Mouse (Mus musculus) limb, embryonic 14.5 days (tissue): Measurements from ENCODE around the gene Cmah. TPM values are rescaled to one million over a fixed set of nuclear protein-coding genes. Genes with fewer than 3 reads are reported as not detected.

Experiments used
- ATAC-seq: fragments of 200-750 bp; cut with Nextera tagmentation; 2 replicates; pipeline ENCODE4 v1.8.0; 2017; ENCODE audit warnings: low read depth, moderate number of reproducible peaks, moderate TSS enrichment; ENCODE audit not compliant: low FRiP score
- DNase-seq: peaks from one replicate; pipeline ENCODE4 v3.0.0-alpha.2; 2015; ENCODE audit warnings: low spot score
- H3K27ac ChIP-seq: fragments of 300-500 bp; sonication (generic); replicated peaks from 2 replicates; pipeline ENCODE4 v1.5.1; 2014; ENCODE audit warnings: low read depth, mild to moderate bottlenecking, low read length, moderate library complexity, mixed read lengths
- H3K27me3 ChIP-seq: fragments of 300-500 bp; sonication (generic); 2 replicates; pipeline ENCODE4 v1.6.1; 2014; ENCODE audit warnings: low read length, mixed read lengths; ENCODE audit not compliant: control insufficient read depth, insufficient read depth
- H3K36me3 ChIP-seq: fragments of 300-500 bp; sonication (generic); 2 replicates; pipeline ENCODE4 v1.6.1; 2014; ENCODE audit warnings: mild to moderate bottlenecking, low read length, moderate library complexity, mixed read lengths; ENCODE audit not compliant: control insufficient read depth, insufficient read depth
- H3K4me1 ChIP-seq: fragments of 300-500 bp; sonication (generic); 2 replicates; pipeline ENCODE4 v1.6.1; 2014; ENCODE audit warnings: antibody characterized with exemption, low read length, mixed read lengths; ENCODE audit not compliant: control insufficient read depth, insufficient read depth
- H3K4me2 ChIP-seq: fragments of 300-500 bp; sonication (generic); replicated peaks from 2 replicates; pipeline ENCODE4 v1.6.1; 2014; ENCODE audit warnings: low read depth, mild to moderate bottlenecking, low read length, moderate library complexity; ENCODE audit not compliant: severe bottlenecking
- H3K4me3 ChIP-seq: fragments of 300-500 bp; sonication (generic); replicated peaks from 2 replicates; pipeline ENCODE4 v1.5.1; 2014; ENCODE audit warnings: low read length
- H3K9ac ChIP-seq: fragments of 300-500 bp; sonication (generic); 2 replicates; pipeline ENCODE4 v1.6.1; 2014; ENCODE audit warnings: mild to moderate bottlenecking, low read depth, low read length, moderate library complexity; ENCODE audit not compliant: severe bottlenecking
- H3K9me3 ChIP-seq: fragments of 300-500 bp; sonication (generic); 2 replicates; pipeline ENCODE4 v1.6.1; 2016; ENCODE audit warnings: low read length; ENCODE audit not compliant: control insufficient read depth
- POLR2A ChIP-seq: fragments of 200-500 bp; IDR thresholded peaks from 2 replicates; pipeline ENCODE4 v1.8.0; 2012; ENCODE audit warnings: inconsistent platforms, mild to moderate bottlenecking, moderate library complexity, borderline replicate concordance; ENCODE audit not compliant: insufficient read depth, insufficient read length; ENCODE audit errors: extremely low read depth
- WGBS: fragments of 180-500 bp; shearing (Covaris S2); extraction: QIAGEN DNeasy Blood & Tissue Kit; methylation state at CpG from one replicate; pipeline ENCODE4 v1.1.7; 2014; 5-methylcytosine and 5-hydroxymethylcytosine counted together
- polyA plus RNA-seq, 2 experiments: library from polyadenylated mRNA; depleted of rRNA in 1 of 2; stranded (reverse) in 1 of 2; unstranded in 1 of 2; fragments of >200 nt; fragmentation: Nextera tagmentation in 1 of 2; extraction: Ambion mirVana in 1 of 2; gene quantifications; 2 replicates each; pipeline versions ENCODE4 v1.2.1 to v1.2.3; 2012 to 2014

Gene Cmah
- polyA plus RNA-seq, 2 experiments, result 0.30 to 0.48 TPM

GRCm38 (mm10) chr13:24406847-24407246 is 79.6 kb downstream of the Cmah start:
- H3K9me3 ChIP-seq, result no peaks in the 10 kb centered on the region
- no peak for TF ChIP-seq POLR2A
- WGBS, result 84% methylated on average over 2 of the region's 2 CpGs

DNA sequence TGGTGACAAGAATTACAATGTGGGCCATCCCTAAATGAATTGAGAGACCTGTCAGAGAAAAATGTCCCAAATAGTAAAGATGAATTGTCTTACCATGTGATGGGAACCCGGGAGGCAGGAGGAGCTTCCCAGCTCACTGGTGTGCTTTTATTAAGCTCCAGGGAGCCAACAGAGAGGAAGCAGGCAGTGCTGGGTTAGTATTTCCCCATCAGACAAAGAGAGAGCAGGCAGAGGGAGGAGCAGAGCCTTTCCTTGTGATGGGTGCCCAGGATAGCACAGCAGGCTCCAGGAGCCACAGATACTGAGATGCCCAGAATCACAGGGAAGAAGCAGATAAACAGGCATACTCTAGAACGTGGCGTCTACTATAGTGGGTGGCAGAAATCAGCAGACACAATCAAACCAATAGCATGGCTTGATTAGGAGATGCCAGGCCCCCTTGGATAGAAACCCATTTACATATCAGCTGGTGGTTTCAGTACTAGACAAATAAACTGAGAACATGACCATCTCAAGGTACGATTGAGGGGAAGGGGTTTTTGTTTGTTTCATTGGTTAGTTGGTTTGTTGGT is 87.5 kb downstream of the Cmah start:
- Histone ChIP-seq H3K36me3 (no peaks in the 10 kb centered on the region), H3K4me2 (no peak overlapping the region), H3K4me3 (no peak overlapping the region), H3K27ac (no peak overlapping the region), H3K9ac (no peak overlapping the region), H3K9me3 (no peaks in the 10 kb centered on the region), H3K27me3 (no peaks in the 10 kb centered on the region), H3K4me1 (no peaks in the 10 kb centered on the region)
- no peak for ATAC-seq
- 67% methylated on average over 4 of the region's 4 CpGs for WGBS
- TF ChIP-seq POLR2A, result no peak
- DNase-seq, result no peak

More at GRCm38 (mm10) chr13:24406847-24407246, 79.6 kb downstream of the Cmah start:
- no peaks in the 10 kb centered on the region for H3K4me1 ChIP-seq
- no peak overlapping the region for H3K4me3 ChIP-seq
- DNase-seq (no peak), ATAC-seq (no peak)
- no peaks in the 10 kb centered on the region for H3K36me3 ChIP-seq
- no peak overlapping the region for H3K9ac ChIP-seq
- no peak overlapping the region for H3K4me2 ChIP-seq
- H3K27me3 ChIP-seq, result no peaks in the 10 kb centered on the region
- no peak overlapping the region for H3K27ac ChIP-seq

GRCm38 (mm10) chr13:24415506-24416206 is 88.5 kb downstream of the Cmah start:
- no peaks in the 10 kb centered on the region for H3K36me3 ChIP-seq
- H3K27me3 ChIP-seq, result no peaks in the 10 kb centered on the region
- DNase-seq, result no peak
- no peak for TF ChIP-seq POLR2A
- 69% methylated on average over 13 of the region's 13 CpGs for WGBS
- H3K4me3 ChIP-seq, result no peak overlapping the region
- H3K9ac ChIP-seq, result no peak overlapping the region
- H3K4me2 ChIP-seq, result no peak overlapping the region
- H3K4me1 ChIP-seq, result no peaks in the 10 kb centered on the region
- H3K9me3 ChIP-seq, result no peaks in the 10 kb centered on the region
- no peak overlapping the region for H3K27ac ChIP-seq
- ATAC-seq, result no peak

- Histone ChIP-seq H3K27me3 (no peaks in the 10 kb centered on the region), H3K9ac (no peak overlapping the region), H3K4me2 (no peak overlapping the region), H3K4me1 (no peaks in the 10 kb centered on the region), H3K4me3 (no peak overlapping the region), H3K36me3 (no peaks in the 10 kb centered on the region), H3K27ac (no peak overlapping the region), H3K9me3 (no peaks in the 10 kb centered on the region)
- WGBS, result 38% methylated on average over 4 of the region's 4 CpGs
- DNase-seq, result peak; percentile 21
- TF ChIP-seq POLR2A, result no peak
- ATAC-seq, result no peak
Measured at GRCm38 (mm10) chr13:24416409-24416808, 89.2 kb downstream of the Cmah start.

DNA sequence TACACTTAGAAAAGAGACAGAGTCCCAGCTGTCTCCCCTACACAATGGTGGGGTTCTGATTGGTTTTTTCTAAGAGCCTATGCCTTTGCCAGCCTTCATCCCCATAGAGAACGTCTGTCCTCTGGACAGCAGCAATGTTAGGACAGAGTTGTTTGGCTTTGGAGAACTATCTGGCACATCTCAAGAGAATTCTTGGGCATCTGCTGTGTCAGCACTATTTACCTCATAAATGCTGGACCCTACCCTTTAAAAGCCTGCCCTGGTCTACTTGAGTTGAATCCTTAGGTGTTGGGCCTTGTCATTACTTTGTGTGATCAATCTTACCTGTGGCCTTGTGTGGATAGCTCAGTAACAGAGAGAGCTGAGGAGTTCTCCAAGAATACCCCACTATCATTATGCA is 90.8 kb downstream of the Cmah start:
- Histone ChIP-seq H3K27ac (no peak overlapping the region), H3K9ac (no peak overlapping the region), H3K4me1 (no peaks in the 10 kb centered on the region), H3K36me3 (no peaks in the 10 kb centered on the region), H3K4me2 (no peak overlapping the region), H3K27me3 (no peaks in the 10 kb centered on the region), H3K9me3 (no peaks in the 10 kb centered on the region), H3K4me3 (no peak overlapping the region)
- ATAC-seq (no peak), DNase-seq (no peak)
- 60% methylated on average over 1 of the region's 1 CpGs for WGBS
- TF ChIP-seq POLR2A, result no peak

- ATAC-seq (no peak), DNase-seq (no peak)
- Histone ChIP-seq H3K9ac (no peak overlapping the region), H3K4me2 (no peak overlapping the region), H3K36me3 (no peaks in the 10 kb centered on the region), H3K27me3 (no peaks in the 10 kb centered on the region), H3K4me1 (no peaks in the 10 kb centered on the region), H3K9me3 (no peaks in the 10 kb centered on the region), H3K27ac (no peak overlapping the region), H3K4me3 (no peak overlapping the region)
- TF ChIP-seq POLR2A, result no peak
- 78% methylated on average over 4 of the region's 4 CpGs for WGBS
Measured at GRCm38 (mm10) chr13:24418814-24419213, 91.6 kb downstream of the Cmah start.
